Mouse (Mus musculus) hindbrain, embryonic 14.5 days (tissue): ENCODE results near the gene Lsm12. TPM values are rescaled to one million over a fixed set of nuclear protein-coding genes. Genes with fewer than 3 reads are reported as not detected.
A peak's percentile ranks its signal among the peaks of the same experiment; 100 is the strongest.

Experiments used
- ATAC-seq: fragments of 200-750 bp; cut with Nextera tagmentation; 2 replicates; pipeline ENCODE4 v1.8.0; 2017; ENCODE audit warnings: moderate number of reproducible peaks, mild to moderate bottlenecking, moderate TSS enrichment, moderate library complexity; ENCODE audit not compliant: low FRiP score
- DNase-seq: peaks from one replicate; pipeline ENCODE4 v3.0.0-alpha.2; 2015; ENCODE audit warnings: low spot score
- H3K27ac ChIP-seq: fragments of 300-500 bp; sonication (generic); 2 replicates; pipeline ENCODE4 v1.5.1; 2014; ENCODE audit warnings: mild to moderate bottlenecking, moderate library complexity
- H3K27me3 ChIP-seq: fragments of 300-500 bp; sonication (generic); 2 replicates; pipeline ENCODE4 v1.6.1; 2014; ENCODE audit warnings: mild to moderate bottlenecking, low read length, mixed read lengths; ENCODE audit not compliant: control insufficient read depth, insufficient read depth
- H3K36me3 ChIP-seq: fragments of 300-500 bp; sonication (generic); replicated peaks from 2 replicates; pipeline ENCODE4 v1.6.1; 2014; ENCODE audit not compliant: control insufficient read depth, insufficient read depth
- H3K4me1 ChIP-seq: fragments of 300-500 bp; sonication (generic); replicated peaks from 2 replicates; pipeline ENCODE4 v1.6.1; 2014; ENCODE audit warnings: antibody characterized with exemption, low read length, mixed read lengths; ENCODE audit not compliant: control insufficient read depth, insufficient read depth
- H3K4me2 ChIP-seq: fragments of 300-500 bp; sonication (generic); replicated peaks from 2 replicates; pipeline ENCODE4 v1.6.1; 2014; ENCODE audit warnings: mild to moderate bottlenecking, moderate library complexity
- H3K4me3 ChIP-seq: fragments of 300-500 bp; sonication (generic); replicated peaks from 2 replicates; pipeline ENCODE4 v1.5.1; 2014; ENCODE audit warnings: mild to moderate bottlenecking, low read length
- H3K9ac ChIP-seq: fragments of 300-500 bp; sonication (generic); 2 replicates; pipeline ENCODE4 v1.6.1; 2014
- H3K9me3 ChIP-seq: fragments of 300-500 bp; sonication (generic); 2 replicates; pipeline ENCODE4 v1.6.1; 2016; ENCODE audit warnings: low read length; ENCODE audit not compliant: control insufficient read depth
- WGBS: fragments of 180-500 bp; shearing (Covaris S2); extraction: QIAGEN DNeasy Blood & Tissue Kit; methylation state at CpG from one replicate; pipeline ENCODE4 v1.1.7; 2014; 5-methylcytosine and 5-hydroxymethylcytosine counted together
- polyA plus RNA-seq: library from polyadenylated mRNA; unstranded; fragments of >200 nt; fragmentation: Nextera tagmentation; extraction: Ambion mirVana; gene quantifications from 2 replicates; pipeline ENCODE4 v1.2.1, GENCODE M21; 2014

The Lsm12 gene
- polyA plus RNA-seq, 1 experiment from 2014 or later: 78.6 TPM

DNA sequence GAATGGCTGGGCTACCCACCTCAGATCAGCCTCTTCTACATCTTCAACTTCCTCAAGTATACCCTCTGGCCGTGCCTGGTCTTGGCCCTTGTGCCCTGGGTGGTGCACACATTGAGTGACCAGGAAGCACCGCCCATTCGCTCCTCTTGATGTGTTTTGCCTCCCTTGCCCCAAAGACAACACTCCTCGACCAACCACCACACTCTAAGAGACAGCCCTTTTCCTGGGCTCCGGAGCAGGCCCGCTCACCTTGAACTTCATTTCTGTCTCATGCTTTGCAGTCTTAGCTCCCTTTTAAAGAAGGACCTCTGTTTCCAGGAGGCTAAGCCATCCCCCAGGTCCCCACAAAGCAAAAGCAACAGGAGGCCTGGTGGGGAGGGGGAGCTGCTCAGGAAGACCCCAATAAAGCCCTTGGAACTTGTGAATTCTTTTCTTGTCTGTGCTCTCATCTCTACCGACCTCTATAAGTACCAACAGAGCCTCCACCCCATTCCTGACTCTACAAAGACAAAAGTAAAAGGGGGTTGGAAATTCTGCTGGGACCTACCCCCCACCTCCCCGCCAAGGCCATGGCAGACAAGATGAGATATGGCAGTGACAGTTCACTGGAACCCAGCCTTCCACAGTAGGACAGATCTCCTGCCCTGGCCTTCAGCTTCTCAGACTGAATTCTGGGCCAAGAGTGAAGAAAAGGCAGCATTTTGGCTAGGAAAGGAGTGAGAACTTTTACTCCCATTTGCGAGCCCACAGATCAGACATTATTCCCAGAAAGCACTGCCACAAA is 8.8 kb upstream of the Lsm12 start:
- 82% methylated on average over 9 of the region's 9 CpGs for WGBS
- no peak for DNase-seq

DNA sequence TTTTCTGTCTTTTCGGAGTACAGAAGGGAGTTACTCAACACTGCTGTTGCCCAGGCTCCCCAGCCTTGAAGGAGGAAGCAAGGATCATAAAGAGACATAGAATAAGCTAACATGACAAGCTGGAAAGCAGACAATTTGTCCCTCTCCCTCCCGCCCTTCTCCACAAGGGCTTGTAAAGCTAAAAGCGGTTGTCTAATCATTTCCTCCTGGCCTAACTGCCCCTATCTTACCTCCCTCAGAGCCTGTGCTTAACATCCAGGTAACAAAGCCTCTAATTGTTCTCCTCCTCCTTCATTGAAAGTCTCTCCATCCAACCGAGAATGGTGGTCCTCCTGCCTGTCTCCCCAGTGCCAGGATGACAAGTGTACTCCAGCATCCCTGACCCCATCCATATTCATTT is 5.8 kb upstream of the Lsm12 start:
- DNase-seq: no peak
- 55% methylated on average over 4 of the region's 4 CpGs for WGBS
- no peaks in the 10 kb centered on the region for H3K27me3 ChIP-seq
- peak overlapping the region; percentile 9; the same call in 1 of the 2 replicates for H3K9ac ChIP-seq
- peaks cover 32% of the 10 kb centered on the region for H3K36me3 ChIP-seq
- no peak overlapping the region for H3K27ac ChIP-seq
- no peak for ATAC-seq
- no peak overlapping the region; the same call in 1 of the 2 replicates for H3K4me3 ChIP-seq
- peak overlapping the region; percentile 89 for H3K4me2 ChIP-seq
- H3K9me3 ChIP-seq: no peaks in the 10 kb centered on the region
- H3K4me1 ChIP-seq: peaks cover 18% of the 10 kb centered on the region

More for the DNA sequence above, 8.8 kb upstream of the Lsm12 start:
- Histone ChIP-seq H3K9ac (no peak overlapping the region), H3K36me3 (peaks cover 62% of the 10 kb centered on the region), H3K4me1 (peaks cover 16% of the 10 kb centered on the region), H3K27me3 (no peaks in the 10 kb centered on the region), H3K27ac (no peak overlapping the region), H3K4me2 (no peak overlapping the region), H3K4me3 (no peak overlapping the region), H3K9me3 (no peaks in the 10 kb centered on the region)
- no peak for ATAC-seq

DNA sequence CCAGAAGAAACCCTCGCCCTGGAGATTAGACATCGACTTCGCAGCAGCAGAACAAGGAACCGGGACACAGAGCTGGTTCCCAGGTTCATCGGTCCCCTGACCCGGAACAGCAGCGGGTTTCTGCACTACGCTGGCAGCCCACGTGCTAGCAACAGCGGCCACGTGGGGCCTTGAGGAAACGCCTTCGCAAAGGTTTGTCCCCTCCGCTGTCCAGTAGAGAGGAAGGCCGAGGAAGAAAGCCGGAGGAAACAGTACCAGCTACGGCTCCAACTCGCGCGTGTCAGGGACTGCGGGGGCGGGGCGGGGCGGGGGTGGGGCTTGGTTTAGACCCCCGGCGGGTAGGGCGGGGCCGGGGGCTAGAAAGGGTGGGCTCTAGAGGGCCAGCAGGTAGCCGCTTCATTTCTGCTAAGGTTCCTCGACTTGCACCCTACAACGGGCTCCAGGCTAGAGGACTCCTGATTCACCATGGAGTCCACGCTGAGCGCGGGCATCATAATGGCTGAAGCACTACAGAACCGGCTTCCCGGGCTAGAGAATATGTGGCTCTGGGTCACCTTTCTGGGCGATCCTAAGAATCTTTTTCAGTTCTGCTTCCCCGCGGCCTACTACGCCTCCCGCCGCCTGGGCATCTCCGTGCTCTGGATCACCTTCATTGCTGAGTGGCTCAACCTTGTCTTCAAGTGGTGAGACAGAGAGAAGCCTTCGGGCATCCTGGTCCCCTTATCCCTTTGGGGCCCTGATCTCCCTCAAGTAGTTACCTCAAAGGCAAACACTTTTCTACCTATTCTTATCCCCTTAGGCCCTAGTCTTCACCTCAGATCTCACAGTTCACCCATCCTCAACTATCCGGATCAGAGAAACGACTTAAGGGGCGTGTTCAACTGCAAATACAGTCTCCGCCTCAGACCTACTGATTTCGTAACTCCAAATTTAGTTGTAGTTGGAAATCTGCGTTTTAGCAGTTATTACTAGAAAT is 4.7 kb upstream of the Lsm12 start, which contains the start of gene G6pc3:
Gene G6pc3 (plus strand): TSS at position 160 of the 976 bp plus-strand sequence.
- 2% methylated on average over 50 of the region's 50 CpGs for WGBS
- ATAC-seq (peak; percentile 86), DNase-seq (peak; percentile 87)
- H3K9ac ChIP-seq: peak within 1 kb of the TSS; percentile 76
- H3K9me3 ChIP-seq: no peaks in the 10 kb centered on the region
- H3K4me1 ChIP-seq: peaks cover 18% of the 10 kb centered on the region
- peak within 1 kb of the TSS; percentile 89 for H3K4me2 ChIP-seq
- H3K36me3 ChIP-seq: peaks cover 21% of the 10 kb centered on the region
- no peaks in the 10 kb centered on the region for H3K27me3 ChIP-seq
- peak within 1 kb of the TSS; percentile 72 for H3K27ac ChIP-seq
- H3K4me3 ChIP-seq: peak within 1 kb of the TSS; percentile 57

DNA sequence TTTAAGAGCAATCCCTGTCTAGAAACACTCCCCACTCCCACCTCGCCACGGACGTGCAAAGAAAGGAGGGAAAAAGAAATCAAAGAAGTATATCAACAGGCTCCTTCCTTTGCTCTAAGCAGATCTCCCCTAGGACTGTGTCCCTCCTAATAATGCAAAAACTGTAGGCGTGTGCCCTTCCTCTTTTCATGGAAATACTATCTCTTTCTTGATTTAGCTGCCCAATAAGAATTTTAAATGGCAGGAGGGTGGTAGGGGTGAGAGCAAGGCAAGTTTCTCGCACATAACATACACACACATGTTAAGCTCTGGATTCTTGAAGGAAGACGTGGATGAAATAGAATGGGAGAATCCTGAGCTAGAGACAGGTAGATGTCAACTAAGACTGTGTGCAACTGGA is 3.9 kb upstream of the Lsm12 start:
- Histone ChIP-seq H3K27me3 (no peaks in the 10 kb centered on the region), H3K4me2 (peak overlapping the region; percentile 89), H3K27ac (peak overlapping the region; percentile 72; the same call in 1 of the 2 replicates), H3K9me3 (no peaks in the 10 kb centered on the region), H3K4me3 (peak overlapping the region; percentile 57), H3K4me1 (peaks cover 21% of the 10 kb centered on the region), H3K36me3 (peaks cover 13% of the 10 kb centered on the region; the same call in 1 of the 2 replicates), H3K9ac (peak overlapping the region; percentile 76)
- ATAC-seq (no peak), DNase-seq (no peak)
- 69% methylated on average over 6 of the region's 6 CpGs for WGBS

DNA sequence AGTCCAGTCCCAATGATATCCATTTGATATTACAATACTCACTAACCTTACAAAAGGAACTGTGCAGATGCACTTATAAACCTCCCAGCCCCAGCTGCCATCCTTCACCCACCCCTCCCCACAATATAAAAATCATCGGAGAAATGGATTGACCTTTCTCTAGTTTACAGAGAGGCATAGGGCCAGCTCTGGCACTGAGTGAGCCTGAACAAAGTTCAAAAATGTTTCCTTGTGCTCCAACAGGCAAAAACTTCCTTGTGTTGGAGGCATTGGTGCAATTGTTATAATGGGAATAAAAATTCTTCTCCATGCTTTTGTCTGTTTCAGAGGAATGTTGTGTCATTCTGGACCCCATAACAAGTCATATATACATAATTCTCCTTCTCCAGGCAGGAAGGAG is 1.1 kb upstream of the Lsm12 start:
- no peak overlapping the region; the same call in 1 of the 2 replicates for H3K9ac ChIP-seq
- ATAC-seq (no peak), DNase-seq (no peak)
- no peak overlapping the region for H3K4me3 ChIP-seq
- H3K27ac ChIP-seq: peak overlapping the region; percentile 97
- 86% methylated on average over 1 of the region's 1 CpGs for WGBS
- H3K4me2 ChIP-seq: no peak overlapping the region
- H3K9me3 ChIP-seq: no peaks in the 10 kb centered on the region
- no peaks in the 10 kb centered on the region for H3K27me3 ChIP-seq
- peaks cover 15% of the 10 kb centered on the region for H3K36me3 ChIP-seq
- H3K4me1 ChIP-seq: peaks cover 31% of the 10 kb centered on the region

DNA sequence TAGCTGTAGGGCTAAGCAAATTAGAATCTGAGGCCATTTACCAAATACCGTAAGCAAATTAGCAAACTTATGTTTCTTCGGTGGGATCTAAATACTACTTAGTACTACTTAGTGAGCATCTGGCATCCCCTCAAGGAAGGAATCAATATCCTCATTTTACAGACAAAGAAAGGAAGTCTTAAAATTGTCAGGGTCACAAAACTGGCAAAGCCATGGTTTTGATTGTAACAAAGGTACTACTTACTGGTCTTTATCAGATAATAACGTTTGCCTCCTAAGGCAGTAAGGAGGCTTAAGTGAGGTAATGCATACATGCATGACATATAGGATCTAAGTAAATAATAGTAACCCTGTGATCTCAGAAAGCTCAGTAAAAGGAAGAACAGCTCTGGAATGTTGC is 581 bp upstream of the Lsm12 start:
- Histone ChIP-seq H3K4me3 (peak overlapping the region; percentile 83), H3K4me1 (peaks cover 25% of the 10 kb centered on the region), H3K4me2 (peak overlapping the region; percentile 83), H3K36me3 (peaks cover 20% of the 10 kb centered on the region), H3K27ac (peak overlapping the region; percentile 97), H3K27me3 (no peaks in the 10 kb centered on the region), H3K9ac (peak overlapping the region; percentile 90), H3K9me3 (no peaks in the 10 kb centered on the region)
- DNase-seq (no peak), ATAC-seq (no peak)
- 57% methylated on average over 3 of the region's 3 CpGs for WGBS

DNA sequence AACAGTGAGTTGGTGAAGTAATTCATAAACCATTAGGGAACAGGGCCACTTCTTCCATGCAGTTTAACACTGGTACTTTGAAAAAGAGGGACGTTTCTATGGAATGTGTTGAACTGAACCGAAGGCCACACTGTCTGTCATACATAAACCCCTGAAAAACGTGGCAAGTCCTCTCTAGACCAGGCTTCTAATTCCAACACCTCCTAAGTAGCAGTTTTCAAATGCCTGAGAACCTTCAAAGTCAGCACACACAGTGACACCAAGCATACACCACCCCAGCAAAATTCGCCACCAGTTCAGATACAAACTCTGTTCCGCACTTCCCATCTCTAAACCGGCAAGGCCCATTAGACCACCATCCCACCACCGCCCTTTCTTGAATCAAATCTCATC is 847 bp downstream of the Lsm12 start:
- 6% methylated on average over 7 of the region's 7 CpGs for WGBS
- no peak for ATAC-seq

DNA sequence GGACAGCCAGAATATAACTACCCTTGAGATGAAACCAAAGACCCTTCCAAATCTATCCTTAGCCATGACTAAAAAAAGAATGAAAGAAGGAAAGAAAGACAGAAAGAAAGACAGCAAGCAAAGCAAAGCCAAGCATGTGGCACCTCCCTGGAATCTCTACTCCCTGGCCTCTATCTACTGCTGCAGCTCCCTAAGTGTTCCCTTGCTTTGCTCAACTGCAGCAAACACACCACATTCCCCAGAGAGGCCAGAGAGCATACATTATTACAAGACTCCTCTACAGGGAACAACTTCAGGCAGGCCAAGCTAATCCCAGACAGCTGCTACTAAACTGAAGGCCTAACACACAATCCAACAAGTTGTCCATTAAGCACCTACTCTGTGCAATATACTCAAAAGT is 5.3 kb downstream of the Lsm12 start:
- ATAC-seq: no peak
- Histone ChIP-seq H3K9ac (no peak overlapping the region), H3K36me3 (peaks cover 71% of the 10 kb centered on the region)

More for the DNA sequence above, 847 bp downstream of the Lsm12 start:
- H3K36me3 ChIP-seq: peaks cover 31% of the 10 kb centered on the region
- peak overlapping the region; percentile 97 for H3K27ac ChIP-seq
- peak overlapping the region; percentile 83 for H3K4me3 ChIP-seq
- peak overlapping the region; percentile 83 for H3K4me2 ChIP-seq
- no peaks in the 10 kb centered on the region for H3K9me3 ChIP-seq
- DNase-seq: no peak
- H3K4me1 ChIP-seq: peaks cover 18% of the 10 kb centered on the region; the same call in 1 of the 2 replicates
- H3K9ac ChIP-seq: peak overlapping the region; percentile 90
- H3K27me3 ChIP-seq: no peaks in the 10 kb centered on the region

DNA sequence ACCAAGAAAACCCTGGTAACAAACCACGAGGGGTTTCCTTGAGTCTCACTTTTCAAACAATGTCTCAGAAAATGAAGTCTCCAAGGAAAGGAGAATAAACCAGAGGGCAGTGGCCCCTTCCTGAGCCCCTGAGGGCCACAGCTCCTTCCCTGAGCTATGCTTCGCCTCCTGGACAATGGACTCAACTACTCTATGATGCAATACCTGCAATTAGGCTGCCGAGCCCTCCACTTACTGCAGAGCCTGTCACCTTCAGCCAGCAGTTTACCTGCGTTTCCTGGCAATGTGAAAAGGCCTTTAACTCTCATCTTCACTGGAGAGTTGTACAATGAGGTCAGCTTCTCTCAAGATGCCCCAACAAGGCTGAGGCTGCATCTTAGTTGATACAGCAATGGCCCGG is 16.4 kb downstream of the Lsm12 start:
- no peak overlapping the region for H3K4me3 ChIP-seq
- no peaks in the 10 kb centered on the region for H3K27me3 ChIP-seq
- ATAC-seq (no peak), DNase-seq (no peak)
- no peak overlapping the region for H3K27ac ChIP-seq
- no peak overlapping the region for H3K4me2 ChIP-seq
- WGBS: 90% methylated on average over 5 of the region's 5 CpGs
- no peaks in the 10 kb centered on the region for H3K9me3 ChIP-seq
- peaks cover 62% of the 10 kb centered on the region for H3K36me3 ChIP-seq
- no peaks in the 10 kb centered on the region for H3K4me1 ChIP-seq
- no peak overlapping the region for H3K9ac ChIP-seq

More for the DNA sequence above, 5.3 kb downstream of the Lsm12 start:
- Histone ChIP-seq H3K27me3 (no peaks in the 10 kb centered on the region), H3K4me2 (no peak overlapping the region), H3K4me3 (no peak overlapping the region), H3K9me3 (no peaks in the 10 kb centered on the region), H3K27ac (no peak overlapping the region), H3K4me1 (peaks cover 15% of the 10 kb centered on the region; the same call in 1 of the 2 replicates)
- no peak for DNase-seq
